Mouse (Mus musculus) kidney, postnatal 36 days (tissue): ENCODE data around the gene Lars2.

Experiments
- DNase-seq, 2 experiments: peaks; one replicate each; pipeline ENCODE4 v3.0.0; 2021 to 2022; ENCODE audit warnings: mixed read lengths in 2 of 2

The Lars2 gene

DNA sequence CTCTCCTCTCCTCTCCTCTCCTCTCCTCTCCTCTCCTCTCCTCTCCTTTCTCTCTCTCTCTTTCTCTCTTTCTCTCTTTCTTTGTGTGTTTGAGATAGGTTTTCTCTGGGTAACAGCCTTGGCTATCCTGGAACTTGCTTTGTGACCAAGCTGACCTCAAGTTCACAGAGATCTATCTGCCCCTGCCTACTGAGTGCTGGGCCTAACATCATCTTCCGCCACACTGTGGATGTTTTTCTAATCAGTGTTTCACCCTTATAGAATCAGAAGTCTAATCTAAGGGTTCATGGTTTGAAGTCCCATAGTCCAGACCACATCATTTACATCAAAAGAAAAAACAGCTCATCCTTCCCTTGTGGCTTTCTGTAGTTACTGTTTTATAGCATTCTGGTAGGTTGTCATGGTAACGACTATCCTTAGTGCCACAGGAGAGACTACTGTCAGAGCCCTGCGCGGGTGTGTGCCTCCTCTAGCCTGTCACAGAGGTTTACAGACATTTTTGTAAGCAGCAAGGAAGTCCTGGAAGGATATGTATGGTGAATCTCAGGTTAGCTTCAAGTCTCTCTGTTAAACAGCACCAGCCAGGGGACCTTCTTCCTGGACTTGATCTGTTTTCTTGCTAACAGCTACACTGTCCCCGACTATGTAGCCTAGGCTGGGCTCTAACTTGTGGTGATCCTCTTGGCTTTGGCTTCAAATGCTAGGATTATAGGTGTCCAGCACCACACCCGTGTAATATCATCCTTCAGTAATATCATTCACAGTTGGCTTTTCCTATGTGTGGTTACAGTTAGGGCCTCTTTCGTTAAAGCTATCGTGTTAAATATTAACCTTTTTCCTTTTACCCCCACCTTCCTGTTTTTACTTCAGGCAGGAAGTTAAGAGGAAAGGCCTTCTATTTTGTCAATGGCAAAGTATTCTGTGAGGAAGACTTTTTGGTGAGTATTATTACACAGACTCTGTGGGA, 143.2 kb downstream of the Lars2 start:
- peak; percentile 39 to 49 for DNase-seq

DNA sequence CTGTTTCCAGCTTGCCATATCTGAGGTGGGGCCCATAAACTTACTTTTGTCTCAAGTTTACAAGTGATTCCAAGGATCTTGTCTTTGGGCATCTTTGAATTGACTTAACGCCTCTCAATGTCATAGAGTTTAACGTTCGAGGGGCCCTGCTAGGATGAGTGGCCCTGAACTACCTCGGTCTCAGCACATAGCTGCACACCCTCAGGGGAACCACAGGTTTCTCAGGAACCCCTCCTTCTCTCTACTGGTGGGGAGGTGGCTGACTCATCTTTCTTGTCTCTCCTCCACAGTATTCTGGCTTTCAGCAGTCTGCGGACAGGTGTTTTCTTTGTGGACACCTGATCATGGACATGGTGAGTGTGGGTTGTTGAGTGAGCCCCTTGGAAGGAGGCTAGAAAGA, 144.2 kb downstream of the Lars2 start:
- no peak for DNase-seq
